Mouse (Mus musculus): ENCODE measurements around the gene Akap8l.

DNA sequence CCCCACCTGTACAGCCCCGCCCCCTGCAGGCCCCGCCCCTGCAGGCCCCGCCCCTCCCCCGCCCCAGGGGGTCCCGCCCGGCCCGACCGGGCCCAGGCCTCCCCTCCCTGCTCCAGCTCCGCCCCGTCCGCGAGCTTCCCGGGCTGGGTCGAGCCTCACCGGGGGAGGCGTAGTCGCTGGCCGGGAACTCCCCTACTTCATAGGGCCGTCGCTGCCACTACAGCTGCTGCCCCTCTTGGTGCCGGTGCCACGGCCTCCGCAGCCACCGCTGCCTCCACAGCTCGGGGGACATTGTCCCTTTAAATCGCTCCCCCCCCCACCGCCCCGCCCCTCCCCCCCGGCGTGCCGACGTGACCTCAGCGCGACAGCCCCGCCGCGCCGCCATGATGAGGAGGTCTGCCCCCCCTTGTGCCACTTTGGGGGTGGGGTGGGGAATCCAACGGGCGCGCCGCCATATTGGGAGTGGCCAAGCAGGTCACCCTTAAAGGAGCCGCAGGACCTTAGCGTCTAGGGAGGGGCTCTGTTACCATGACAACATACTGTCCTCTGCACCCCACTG lies 38.8 kb upstream of the Akap8l start, which contains the start of gene Wiz:
- TF ChIP-seq HCFC1 (IDR thresholded peaks at IDR 0.05; ENCODE audit: low read depth, low read length): peak; percentile 94
- TF ChIP-seq POLR2A (IDR thresholded peaks at IDR 0.05; ENCODE audit: control insufficient read depth in 1 of 2, insufficient read depth in 1 of 2, low read depth in 1 of 2, low read length in 2 of 2, poor library complexity in 1 of 2): peak in 1 of 2 experiments; percentile 44; a peak in 2 of 4 replicates
- TF ChIP-seq CTCF (IDR thresholded peaks at IDR 0.05 in 2 of 3, conservative IDR thresholded peaks at IDR 0.05 in 1 of 3; ENCODE audit: control insufficient read depth in 1 of 3, insufficient read depth in 1 of 3, low read depth in 2 of 3, low read length in 3 of 3, poor library complexity in 1 of 3, severe bottlenecking in 1 of 3): no peak
- peak in 1 of 2 experiments; percentile 44; a peak in 2 of 4 replicates for TF ChIP-seq EP300 (IDR thresholded peaks at IDR 0.05; ENCODE audit: low read depth in 1 of 2, low read length in 2 of 2)
